Mouse (Mus musculus) E14TG2a.4 (cell line): ENCODE measurements around the gene Atg9b.

Source experiments
- CTCF ChIP-seq: conservative IDR thresholded peaks from 2 replicates; pipeline ENCODE4 v1.5.1; 2014; ENCODE audit warnings: low read length
- NANOG ChIP-seq: IDR thresholded peaks from 2 replicates; pipeline ENCODE4 v1.6.1; 2014; ENCODE audit warnings: borderline replicate concordance, low read length, mixed read lengths
- POU5F1 ChIP-seq: IDR thresholded peaks from 2 replicates; pipeline ENCODE4 v1.6.1; 2014; ENCODE audit warnings: low read length, borderline replicate concordance

DNA sequence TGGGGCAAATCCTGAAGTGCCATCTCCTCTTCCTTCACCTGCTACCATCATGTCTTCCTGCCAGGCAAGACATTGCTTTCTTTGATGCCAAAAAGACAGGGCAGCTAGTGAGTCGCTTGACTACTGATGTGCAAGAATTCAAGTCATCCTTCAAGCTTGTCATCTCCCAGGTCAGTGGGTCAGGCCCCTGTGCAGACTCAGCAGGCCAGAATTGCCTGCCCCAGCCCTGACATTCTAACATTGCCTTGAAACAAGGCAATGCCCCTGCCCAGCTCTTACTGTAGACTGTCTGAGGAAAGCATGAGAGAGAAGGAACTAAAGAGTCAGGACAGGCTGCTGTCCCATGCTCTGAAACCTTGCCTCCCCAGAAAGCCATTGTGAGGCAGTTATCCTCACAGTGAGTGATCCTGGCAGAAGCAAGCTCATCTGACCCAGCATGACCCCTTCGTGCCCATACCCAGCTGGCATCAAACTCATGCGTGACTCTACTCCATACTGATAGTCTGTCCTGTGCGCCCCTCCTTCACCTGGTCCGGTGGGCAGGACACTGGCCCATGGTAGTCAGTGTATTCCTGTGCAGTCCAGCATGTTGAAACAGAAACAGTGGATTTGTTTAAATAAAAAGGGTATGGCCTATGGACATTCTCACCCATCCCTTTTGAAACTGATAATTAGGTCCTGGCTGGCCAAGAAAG, 9.1 kb upstream of the Atg9b start:
- TF ChIP-seq CTCF = no peak
- no peak for TF ChIP-seq POU5F1
- TF ChIP-seq NANOG = no peak
